Mouse (Mus musculus): ENCODE results near the gene Mrpl38. TPM values are rescaled to one million over a fixed set of nuclear protein-coding genes. Genes with fewer than 3 reads are reported as not detected.

Gene Mrpl38
- polyA plus RNA-seq, 1 experiment, result not detected

- Histone ChIP-seq H3K4me3 (ENCODE audit: insufficient read depth, low read depth, low read length) (no peak overlapping the region), H3K27ac (ENCODE audit: insufficient read depth, low read depth, low read length) (no peak overlapping the region), H3K4me1 (ENCODE audit: control insufficient read depth, insufficient read depth, low read length) (no peaks in the 10 kb centered on the region)
- WGBS, result 88% methylated on average over 6 of the region's 6 CpGs
- TF ChIP-seq POLR2A (IDR thresholded peaks at IDR 0.05; ENCODE audit: insufficient read depth, low read depth, low read length) (no peak), CTCF (IDR thresholded peaks at IDR 0.05; ENCODE audit: insufficient read depth, low read depth, low read length) (no peak)
These were observed 47.1 kb downstream of the Mrpl38 start for GRCm38 (mm10) chr11:116091591-116091990.

DNA sequence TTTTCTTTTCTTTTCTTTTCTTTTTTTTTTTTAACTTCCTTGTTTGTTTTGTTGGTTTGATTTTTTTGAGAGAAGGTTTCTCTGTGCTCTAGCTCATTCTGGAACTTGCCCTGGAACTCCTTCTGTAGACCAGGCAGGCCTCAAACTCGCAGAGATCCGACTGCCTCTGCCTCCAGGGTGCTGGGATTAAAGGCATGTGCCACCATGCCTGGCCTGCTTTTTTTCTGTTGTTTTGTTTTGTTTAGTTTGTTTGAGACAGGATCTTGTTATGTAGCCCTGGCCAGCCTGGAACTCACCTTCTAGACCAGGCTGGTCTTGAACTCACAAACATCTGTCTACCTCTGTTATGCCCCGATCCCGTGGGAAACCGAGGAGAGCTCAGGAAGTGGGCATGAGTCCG is 49.1 kb downstream of the Mrpl38 start:
- Histone ChIP-seq H3K27ac (ENCODE audit: insufficient read depth, low read depth, low read length) (no peak overlapping the region), H3K4me1 (ENCODE audit: control insufficient read depth, insufficient read depth, low read length) (peaks cover 3% of the 10 kb centered on the region), H3K4me3 (ENCODE audit: insufficient read depth, low read depth, low read length) (no peak overlapping the region)
- WGBS, result 88% methylated on average over 6 of the region's 6 CpGs
- TF ChIP-seq POLR2A (IDR thresholded peaks at IDR 0.05; ENCODE audit: insufficient read depth, low read depth, low read length), result no peak
- no peak for TF ChIP-seq CTCF (IDR thresholded peaks at IDR 0.05; ENCODE audit: insufficient read depth, low read depth, low read length)

DNA sequence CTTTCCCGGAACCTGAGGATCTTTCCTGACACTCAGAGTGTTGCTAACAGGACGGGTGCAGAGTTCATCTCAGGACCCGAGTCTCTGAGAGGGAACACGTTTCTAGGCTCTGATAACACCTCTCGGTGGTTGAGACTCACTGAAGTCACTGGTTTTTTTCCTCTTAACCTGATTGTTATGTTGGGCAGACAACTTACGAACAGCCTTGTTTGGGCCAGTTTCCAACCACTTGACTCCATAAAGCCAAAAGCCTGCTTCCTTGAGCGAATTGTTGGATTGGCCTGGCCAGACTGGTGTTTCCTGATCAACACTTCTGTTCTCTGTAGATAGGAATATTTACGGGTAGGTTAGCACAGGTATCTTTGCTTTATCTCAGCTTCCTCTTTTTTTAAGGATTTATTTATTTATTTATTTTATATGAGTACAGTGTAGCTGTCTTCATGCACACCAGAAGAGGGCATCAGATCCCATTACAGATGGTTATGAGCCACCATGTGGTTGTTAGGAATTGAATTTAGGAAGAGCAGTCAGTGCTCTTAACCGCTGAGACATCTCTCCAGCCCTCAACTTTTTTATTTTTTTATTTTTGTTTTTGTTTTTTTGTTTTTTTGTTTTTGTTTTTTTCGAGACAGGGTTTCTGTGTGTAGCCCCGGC is 49.8 kb downstream of the Mrpl38 start:
- TF ChIP-seq POLR2A (IDR thresholded peaks at IDR 0.05; ENCODE audit: insufficient read depth, low read depth, low read length) (no peak), CTCF (IDR thresholded peaks at IDR 0.05; ENCODE audit: insufficient read depth, low read depth, low read length) (no peak)
- 82% methylated on average over 11 of the region's 11 CpGs for WGBS
- H3K27ac ChIP-seq (ENCODE audit: insufficient read depth, low read depth, low read length), result no peak overlapping the region
- H3K4me1 ChIP-seq (ENCODE audit: control insufficient read depth, insufficient read depth, low read length), result peaks cover 3% of the 10 kb centered on the region
- no peak overlapping the region for H3K4me3 ChIP-seq (ENCODE audit: insufficient read depth, low read depth, low read length)

DNA sequence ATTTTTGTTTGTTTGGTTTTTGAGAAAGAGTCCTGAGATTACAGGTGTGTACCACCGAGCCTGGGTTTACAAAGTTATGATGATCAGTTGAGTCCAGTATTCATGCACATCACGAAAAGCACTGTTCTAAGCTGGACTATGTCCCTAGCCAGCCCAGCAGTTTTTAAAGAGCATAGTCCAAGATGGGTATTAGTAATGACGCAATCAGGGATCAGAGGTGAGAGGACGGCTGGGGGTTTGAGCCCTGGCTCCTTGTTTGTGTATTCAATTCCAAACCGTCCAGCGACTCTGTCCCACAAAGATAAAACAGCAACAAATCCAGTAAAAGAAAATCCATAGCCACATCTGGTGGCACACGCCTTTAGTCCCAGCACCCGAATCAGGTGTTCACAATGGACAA is 50.5 kb downstream of the Mrpl38 start:
- no peak overlapping the region for H3K4me3 ChIP-seq (ENCODE audit: insufficient read depth, low read depth, low read length)
- no peak overlapping the region for H3K27ac ChIP-seq (ENCODE audit: insufficient read depth, low read depth, low read length)
- H3K4me1 ChIP-seq (ENCODE audit: control insufficient read depth, insufficient read depth, low read length), result peaks cover 3% of the 10 kb centered on the region
- TF ChIP-seq CTCF (IDR thresholded peaks at IDR 0.05; ENCODE audit: insufficient read depth, low read depth, low read length) (no peak), POLR2A (IDR thresholded peaks at IDR 0.05; ENCODE audit: insufficient read depth, low read depth, low read length) (no peak)
- WGBS, result 77% methylated on average over 8 of the region's 8 CpGs

GRCm38 (mm10) chr11:116087194-116088130 is 51.2 kb downstream of the Mrpl38 start:
- Histone ChIP-seq H3K27ac (ENCODE audit: insufficient read depth, low read depth, low read length) (peak overlapping the region; percentile 87), H3K4me1 (ENCODE audit: control insufficient read depth, insufficient read depth, low read length) (peaks cover 5% of the 10 kb centered on the region), H3K4me3 (ENCODE audit: insufficient read depth, low read depth, low read length) (peak overlapping the region; percentile 83)
- peak; percentile 89 for TF ChIP-seq CTCF (IDR thresholded peaks at IDR 0.05; ENCODE audit: insufficient read depth, low read depth, low read length)
- no peak for TF ChIP-seq POLR2A (IDR thresholded peaks at IDR 0.05; ENCODE audit: insufficient read depth, low read depth, low read length)
- 1% methylated on average over 31 of the region's 31 CpGs for WGBS

DNA sequence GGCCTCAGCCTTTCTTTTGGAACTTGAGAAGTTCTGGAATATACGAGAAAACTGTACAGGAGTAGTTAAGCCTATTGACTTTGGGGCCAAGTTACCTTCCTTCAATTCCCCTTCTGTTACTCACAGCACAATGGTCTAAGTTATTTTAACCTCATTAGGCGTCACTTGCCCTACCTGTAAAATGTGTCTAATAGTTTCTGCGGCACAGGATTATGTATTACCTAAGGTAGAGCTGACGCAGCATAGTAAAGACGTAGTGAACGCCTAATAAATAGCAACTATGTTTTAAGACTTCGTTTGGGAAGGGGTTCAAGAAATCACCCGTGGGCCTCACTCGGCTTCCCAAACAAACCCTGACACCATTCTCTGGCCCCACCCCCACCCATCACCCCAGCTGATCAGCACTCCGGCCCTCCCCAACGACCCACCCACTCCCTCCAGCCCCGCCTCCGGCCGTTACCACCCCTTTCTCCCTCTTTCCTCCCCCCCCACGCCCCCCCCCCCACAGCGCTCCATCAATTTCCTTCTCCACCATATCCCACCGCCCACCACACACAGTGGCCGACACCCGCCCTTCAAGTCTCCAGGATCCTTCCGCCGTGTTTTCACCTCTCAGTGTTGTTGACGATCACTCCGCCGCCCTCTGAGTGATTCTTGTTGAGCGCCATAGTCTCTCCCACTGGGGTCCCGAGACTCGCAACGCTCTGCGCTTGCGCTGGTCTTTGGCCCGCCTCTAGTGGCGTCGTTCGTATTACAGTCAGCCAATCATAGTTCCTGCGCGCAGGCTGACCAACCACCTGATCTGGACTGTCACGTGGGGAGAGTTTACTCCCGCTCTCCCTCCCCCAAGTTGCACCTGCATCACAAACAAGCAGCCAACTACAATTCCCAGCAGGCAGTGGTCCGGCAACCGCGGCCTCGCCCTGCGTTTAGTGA is 52.1 kb downstream of the Mrpl38 start, which contains the start of gene Wbp2:
Gene Wbp2, minus strand, starts transcription at position 738 of the 936 bp plus-strand sequence.
- TF ChIP-seq POLR2A (IDR thresholded peaks at IDR 0.05; ENCODE audit: insufficient read depth, low read depth, low read length) (peak; percentile 78), CTCF (IDR thresholded peaks at IDR 0.05; ENCODE audit: insufficient read depth, low read depth, low read length) (no peak)
- 2% methylated on average over 41 of the region's 43 CpGs for WGBS

GRCm38 (mm10) chr11:116084166-116084565 is 54.5 kb downstream of the Mrpl38 start:
- H3K4me3 ChIP-seq (ENCODE audit: insufficient read depth, low read depth, low read length), result no peak overlapping the region
- H3K27ac ChIP-seq (ENCODE audit: insufficient read depth, low read depth, low read length), result no peak overlapping the region
- WGBS, result 90% methylated on average over 6 of the region's 6 CpGs
- TF ChIP-seq CTCF (IDR thresholded peaks at IDR 0.05; ENCODE audit: insufficient read depth, low read depth, low read length) (no peak), POLR2A (IDR thresholded peaks at IDR 0.05; ENCODE audit: insufficient read depth, low read depth, low read length) (no peak)
- peaks cover 26% of the 10 kb centered on the region for H3K4me1 ChIP-seq (ENCODE audit: control insufficient read depth, insufficient read depth, low read length)

More for the DNA sequence above, 52.1 kb downstream of the Mrpl38 start, which contains the start of gene Wbp2:
- H3K4me3 ChIP-seq (ENCODE audit: insufficient read depth, low read depth, low read length), result peak within 1 kb of the TSS; percentile 83
- peaks cover 8% of the 10 kb centered on the region for H3K4me1 ChIP-seq (ENCODE audit: control insufficient read depth, insufficient read depth, low read length)
- H3K27ac ChIP-seq (ENCODE audit: insufficient read depth, low read depth, low read length), result peak within 1 kb of the TSS; percentile 87

DNA sequence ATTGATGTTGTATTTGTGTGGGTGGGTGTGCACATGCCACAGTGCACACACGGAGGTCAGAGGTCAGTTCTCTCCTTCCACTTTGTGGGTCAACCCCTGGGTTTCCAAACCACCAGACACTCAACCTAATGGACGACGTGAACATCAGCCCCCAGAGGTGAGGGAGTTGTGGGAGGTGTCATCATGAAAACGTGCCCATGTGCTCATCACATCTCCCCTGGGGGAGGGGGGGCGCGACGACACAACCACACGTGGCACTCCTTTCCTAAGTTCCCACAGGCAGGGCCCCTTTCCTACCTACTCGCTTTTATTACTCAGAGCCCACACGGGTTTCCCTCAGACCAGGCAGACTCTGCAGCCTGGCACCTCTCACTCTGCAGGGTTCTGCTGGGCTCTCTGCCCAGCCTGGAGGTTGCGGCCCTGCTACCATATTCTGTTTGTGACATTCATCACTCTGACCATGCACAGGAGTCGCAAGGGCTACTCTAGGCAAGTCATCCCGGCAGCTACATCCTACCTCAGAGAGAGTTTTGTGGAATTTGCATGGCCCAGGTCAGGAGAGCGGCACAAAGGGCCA is 55.5 kb downstream of the Mrpl38 start:
- Histone ChIP-seq H3K4me1 (ENCODE audit: control insufficient read depth, insufficient read depth, low read length) (peaks cover 34% of the 10 kb centered on the region), H3K27ac (ENCODE audit: insufficient read depth, low read depth, low read length) (no peak overlapping the region), H3K4me3 (ENCODE audit: insufficient read depth, low read depth, low read length) (no peak overlapping the region)
- TF ChIP-seq POLR2A (IDR thresholded peaks at IDR 0.05; ENCODE audit: insufficient read depth, low read depth, low read length) (no peak), CTCF (IDR thresholded peaks at IDR 0.05; ENCODE audit: insufficient read depth, low read depth, low read length) (no peak)
- WGBS, result 84% methylated on average over 14 of the region's 14 CpGs

Other genes starting within 250 kb of the Mrpl38 start
- not detected in 2 replicates for gene Smim5, start 238.9 kb downstream of the Mrpl38 start, polyA plus RNA-seq (2012; ENCODE audit: insufficient read depth, insufficient read length, low replicate concordance, missing spikeins)
- gene Smim6, start 226.9 kb downstream of the Mrpl38 start, polyA plus RNA-seq (2012; ENCODE audit: insufficient read depth, insufficient read length, low replicate concordance, missing spikeins), result not detected in 2 replicates
- not detected in 2 replicates for gene Sap30bp, start 205.6 kb downstream of the Mrpl38 start, polyA plus RNA-seq (2012; ENCODE audit: insufficient read depth, insufficient read length, low replicate concordance, missing spikeins)
- gene Recql5, start 205.4 kb downstream of the Mrpl38 start, polyA plus RNA-seq (2012; ENCODE audit: insufficient read depth, insufficient read length, low replicate concordance, missing spikeins), result not detected in 2 replicates
- not detected in 2 replicates for gene Itgb4, start 164.2 kb downstream of the Mrpl38 start, polyA plus RNA-seq (2012; ENCODE audit: insufficient read depth, insufficient read length, low replicate concordance, missing spikeins)
- not detected in 2 replicates for gene Galk1, start 126.1 kb downstream of the Mrpl38 start, polyA plus RNA-seq (2012; ENCODE audit: insufficient read depth, insufficient read length, low replicate concordance, missing spikeins)
- gene H3f3b, start 110.9 kb downstream of the Mrpl38 start, polyA plus RNA-seq (2012; ENCODE audit: insufficient read depth, insufficient read length, low replicate concordance, missing spikeins), result 341 and 464 TPM in 2 replicates
- 207 TPM in 1 of 2 replicates, not detected in the other for gene Unk, start 108.5 kb downstream of the Mrpl38 start, polyA plus RNA-seq (2012; ENCODE audit: insufficient read depth, insufficient read length, low replicate concordance, missing spikeins)
- gene Unc13d, start 60.9 kb downstream of the Mrpl38 start, polyA plus RNA-seq (2012; ENCODE audit: insufficient read depth, insufficient read length, low replicate concordance, missing spikeins), result not detected in 2 replicates
- gene Wbp2, start 51.9 kb downstream of the Mrpl38 start, polyA plus RNA-seq (2012; ENCODE audit: insufficient read depth, insufficient read length, low replicate concordance, missing spikeins), result 339 TPM in 1 of 2 replicates, not detected in the other
- gene Trim47, start 11.7 kb downstream of the Mrpl38 start, polyA plus RNA-seq (2012; ENCODE audit: insufficient read depth, insufficient read length, low replicate concordance, missing spikeins), result not detected in 2 replicates
- not detected in 2 replicates for gene Trim65, start 7.7 kb downstream of the Mrpl38 start, polyA plus RNA-seq (2012; ENCODE audit: insufficient read depth, insufficient read length, low replicate concordance, missing spikeins)
- gene Fbf1, start 29.3 kb upstream of the Mrpl38 start, polyA plus RNA-seq (2012; ENCODE audit: insufficient read depth, insufficient read length, low replicate concordance, missing spikeins), result 87.6 TPM in 1 of 2 replicates, not detected in the other
- gene Ten1, start 60.0 kb upstream of the Mrpl38 start, polyA plus RNA-seq (2012; ENCODE audit: insufficient read depth, insufficient read length, low replicate concordance, missing spikeins), result not detected in 2 replicates
- gene Acox1, start 60.2 kb upstream of the Mrpl38 start, polyA plus RNA-seq (2012; ENCODE audit: insufficient read depth, insufficient read length, low replicate concordance, missing spikeins), result not detected in 2 replicates
- gene Evpl, start 99.2 kb upstream of the Mrpl38 start, polyA plus RNA-seq (2012; ENCODE audit: insufficient read depth, insufficient read length, low replicate concordance, missing spikeins), result not detected in 2 replicates
- not detected in 2 replicates for gene Srp68, start 135.3 kb upstream of the Mrpl38 start, polyA plus RNA-seq (2012; ENCODE audit: insufficient read depth, insufficient read length, low replicate concordance, missing spikeins)
- gene Galr2, start 142.1 kb upstream of the Mrpl38 start, polyA plus RNA-seq (2012; ENCODE audit: insufficient read depth, insufficient read length, low replicate concordance, missing spikeins), result not detected in 2 replicates
- not detected in 2 replicates for gene Exoc7, start 168.4 kb upstream of the Mrpl38 start, polyA plus RNA-seq (2012; ENCODE audit: insufficient read depth, insufficient read length, low replicate concordance, missing spikeins)
- not detected in 2 replicates for gene Foxj1, start 196.5 kb upstream of the Mrpl38 start, polyA plus RNA-seq (2012; ENCODE audit: insufficient read depth, insufficient read length, low replicate concordance, missing spikeins)